Mouse (Mus musculus) embryonic stem cell, embryonic (primary cell): ENCODE measurements around the gene Mospd3.

ENCODE experiments used
- CTCF ChIA-PET, 4 experiments: fragments of 300-600 bp in 2 of 4; fragments of 350-600 bp in 2 of 4; sonication (Branson Sonifier 250); formaldehyde crosslinking; loops; one replicate each; lab custom pipeline; 2022; ENCODE audit warnings: inconsistent platforms in 2 of 4; lab: Charles Lee
- POLR2A ChIA-PET, 4 experiments: fragments of 300-600 bp in 2 of 4; fragments of 350-600 bp in 2 of 4; sonication (Branson Sonifier 250); formaldehyde crosslinking; loops; one replicate each; lab custom pipeline; 2022; ENCODE audit warnings: antibody characterized with exemption in 4 of 4, inconsistent platforms in 1 of 4; lab: Charles Lee

The Mospd3 gene

GRCm38 (mm10) chr5:137608654-137609190, 7.9 kb upstream of the Mospd3 start:
- CTCF ChIA-PET, result interaction anchor here in 2 of 4 experiments (0.9 to 1.3 kb wide), 4 partner anchors 22 to 48 kb away, joined by 3 to 4 read pairs (median 3); partner anchors contain the start of genes Sap25 (in 1 of the 2) and Tfr2 (in 1 of the 2)

GRCm38 (mm10) chr5:137607860-137608653, 7.2 kb upstream of the Mospd3 start:
- CTCF ChIA-PET, result interaction anchor here in 2 of 4 experiments (0.6 to 1.3 kb wide), 3 partner anchors 22 to 49 kb away, joined by 3 read pairs; partner anchors contain the start of gene Tfr2 (in 1 of the 2)
- POLR2A ChIA-PET, result interaction anchor here (0.5 to 3.3 kb wide), 23 partner anchors 8 to 552 kb away, joined by 3 to 20 read pairs (median 5); partner anchors contain the start of genes Fbxo24 (in 1 of the 4), Gm20605 (in 1 of the 4), Irs3 (in 1 of the 4) and Lrch4 (in 1 of the 4)

More at GRCm38 (mm10) chr5:137608654-137609190, 7.9 kb upstream of the Mospd3 start:
- POLR2A ChIA-PET, result interaction anchor here (0.5 to 3.3 kb wide), 26 partner anchors 8 to 177 kb away, joined by 3 to 20 read pairs (median 4); partner anchors contain the start of genes Sap25 (in 2 of the 4), Fbxo24 (in 1 of the 4), Gm20605 (in 1 of the 4) and Irs3 (in 1 of the 4)

GRCm38 (mm10) chr5:137601365-137601729, 489 bp upstream of the Mospd3 start:
- CTCF ChIA-PET, result interaction anchor here in 1 of 4 experiments (0.8 kb wide), 1 partner anchor 34 kb away, joined by 4 read pairs; no protein-coding TSS in a partner anchor
- POLR2A ChIA-PET, result interaction anchor here in 3 of 4 experiments (0.6 to 3.0 kb wide), 12 partner anchors 9 to 489 kb away, joined by 3 to 40 read pairs (median 4); partner anchors contain the start of genes Fbxo24 (in 2 of the 3), Gm20605 (in 1 of the 3), Lrch4 (in 1 of the 3) and Pcolce (in 1 of the 3)

- ChIA-PET CTCF (interaction anchor here (0.5 to 1.5 kb wide), 15 partner anchors 10 to 373 kb away, joined by 3 to 7 read pairs (median 3); partner anchors contain the start of genes Fbxo24 (in 1 of the 4), Lrch4 (in 1 of the 4) and Pop7 (in 1 of the 4)), POLR2A (interaction anchor here (0.7 to 3.0 kb wide), 49 partner anchors 8 to 555 kb away, joined by 3 to 40 read pairs (median 4); partner anchors contain the start of genes Pcolce (in 3 of the 4), Gm20605 (in 2 of the 4), Pop7 (in 2 of the 4) and Ap1s1 (in 1 of the 4))
These were observed 608 bp downstream of the Mospd3 start for GRCm38 (mm10) chr5:137600281-137600618.

- POLR2A ChIA-PET, result interaction anchor here (0.7 to 3.0 kb wide), 29 partner anchors 9 to 554 kb away, joined by 3 to 40 read pairs (median 4); partner anchors contain the start of genes Pcolce (in 3 of the 4), Ap1s1 (in 1 of the 4), Fbxo24 (in 1 of the 4) and Gm20605 (in 1 of the 4)
- CTCF ChIA-PET, result interaction anchor here (0.6 to 1.5 kb wide), 7 partner anchors 9 to 97 kb away, joined by 3 to 7 read pairs (median 4); partner anchors contain the start of gene Pop7 (in 1 of the 4)
These were observed 1.3 kb downstream of the Mospd3 start for GRCm38 (mm10) chr5:137599600-137599999.

- CTCF ChIA-PET, result interaction anchor here in 1 of 4 experiments (0.6 kb wide), 1 partner anchor 68 kb away, joined by 5 read pairs; no protein-coding TSS in a partner anchor
- POLR2A ChIA-PET, result interaction anchor here (0.7 to 2.2 kb wide), 12 partner anchors 10 to 216 kb away, joined by 3 to 11 read pairs (median 3); partner anchors contain the start of genes Fbxo24 (in 2 of the 4), Lrch4 (in 2 of the 4), Gm20605 (in 1 of the 4) and Pop7 (in 1 of the 4)
These were observed 2.6 kb downstream of the Mospd3 start for GRCm38 (mm10) chr5:137598100-137598826.

- CTCF ChIA-PET, result interaction anchor here in 1 of 4 experiments (1.9 kb wide), 1 partner anchor 23 kb away, joined by 6 read pairs; no protein-coding TSS in a partner anchor
- POLR2A ChIA-PET, result interaction anchor here (0.7 to 2.2 kb wide), 15 partner anchors 11 to 215 kb away, joined by 3 to 11 read pairs (median 3); partner anchors contain the start of genes Fbxo24 (in 2 of the 4), Lrch4 (in 2 of the 4), Gm20605 (in 1 of the 4) and Pop7 (in 1 of the 4)
These were observed 3.2 kb downstream of the Mospd3 start for GRCm38 (mm10) chr5:137597625-137598024.

- CTCF ChIA-PET, result interaction anchor here in 3 of 4 experiments (0.6 to 1.9 kb wide), 5 partner anchors 11 to 784 kb away, joined by 3 to 6 read pairs (median 3); partner anchors contain the start of genes Gigyf1 (in 1 of the 3) and Sap25 (in 1 of the 3)
These were observed 4.1 kb downstream of the Mospd3 start for GRCm38 (mm10) chr5:137596601-137597261.

GRCm38 (mm10) chr5:137595921-137596320, 4.9 kb downstream of the Mospd3 start:
- ChIA-PET POLR2A (interaction anchor here in 3 of 4 experiments (0.5 to 1.7 kb wide), 12 partner anchors 9 to 190 kb away, joined by 3 to 8 read pairs (median 4); partner anchors contain the start of gene Pop7 (in 1 of the 3)), CTCF (interaction anchor here in 3 of 4 experiments (0.5 to 1.9 kb wide), 7 partner anchors 8 to 783 kb away, joined by 3 to 17 read pairs (median 3); partner anchors contain the start of genes Gigyf1 (in 1 of the 3) and Sap25 (in 1 of the 3))

More at GRCm38 (mm10) chr5:137596601-137597261, 4.1 kb downstream of the Mospd3 start:
- POLR2A ChIA-PET, result interaction anchor here in 3 of 4 experiments (0.9 to 2.2 kb wide), 15 partner anchors 10 to 189 kb away, joined by 3 to 11 read pairs (median 4); partner anchors contain the start of genes Fbxo24 (in 1 of the 3), Gm20605 (in 1 of the 3), Lrch4 (in 1 of the 3) and Pop7 (in 1 of the 3)

GRCm38 (mm10) chr5:137590507-137590906, 10.4 kb downstream of the Mospd3 start:
- POLR2A ChIA-PET, result interaction anchor here in 2 of 4 experiments (0.7 to 1.2 kb wide), 3 partner anchors 8 to 16 kb away, joined by 4 read pairs; partner anchors contain the start of gene Mospd3 (in 1 of the 2)
- CTCF ChIA-PET, result interaction anchor here in 3 of 4 experiments (0.6 to 1.7 kb wide), 5 partner anchors 10 to 511 kb away, joined by 3 to 5 read pairs (median 3); partner anchors contain the start of gene Actl6b (in 1 of the 3)

GRCm38 (mm10) chr5:137584976-137585375, 15.9 kb downstream of the Mospd3 start:
- ChIA-PET POLR2A (interaction anchor here in 2 of 4 experiments (0.6 to 1.3 kb wide), 5 partner anchors 28 to 140 kb away, joined by 3 to 5 read pairs (median 3); no protein-coding TSS in a partner anchor), CTCF (interaction anchor here in 1 of 4 experiments (1.2 kb wide), 1 partner anchor 11 kb away, joined by 3 read pairs; no protein-coding TSS in a partner anchor)

- ChIA-PET CTCF (interaction anchor here in 2 of 4 experiments (0.6 to 1.3 kb wide), 5 partner anchors 9 to 526 kb away, joined by 3 to 5 read pairs (median 4); partner anchors contain the start of genes Actl6b (in 1 of the 2) and Gigyf1 (in 1 of the 2)), POLR2A (interaction anchor here in 2 of 4 experiments (1.1 to 1.6 kb wide), 2 partner anchors 42 to 60 kb away, joined by 3 read pairs; no protein-coding TSS in a partner anchor)
These were observed 17.1 kb downstream of the Mospd3 start for GRCm38 (mm10) chr5:137583670-137584169.

GRCm38 (mm10) chr5:137582702-137583101, 18.2 kb downstream of the Mospd3 start:
- CTCF ChIA-PET, result interaction anchor here in 1 of 4 experiments (0.6 to 1.0 kb wide), 3 partner anchors 29 to 303 kb away, joined by 3 to 4 read pairs (median 3); partner anchors contain the start of genes Actl6b and Gigyf1
- POLR2A ChIA-PET, result interaction anchor here in 2 of 4 experiments (0.6 to 1.6 kb wide), 3 partner anchors 8 to 59 kb away, joined by 3 to 4 read pairs (median 4); partner anchors contain the start of gene Tfr2 (in 1 of the 2)

GRCm38 (mm10) chr5:137580246-137580645, 20.6 kb downstream of the Mospd3 start:
- ChIA-PET POLR2A (interaction anchor here in 2 of 4 experiments (0.6 kb wide), 2 partner anchors 11 to 632 kb away, joined by 3 read pairs; no protein-coding TSS in a partner anchor), CTCF (no interaction called here)
